Mouse (Mus musculus) testis, adult 2 months (tissue): ENCODE results near the gene Gm10840.

Experiments used
- CTCF ChIP-seq: fragments of 200-500 bp; IDR thresholded peaks from 2 replicates; pipeline ENCODE4 v1.5.1; 2012; ENCODE audit warnings: low read depth, mild to moderate bottlenecking, inconsistent platforms, low read length, moderate library complexity; ENCODE audit not compliant: control insufficient read depth, insufficient read depth, insufficient replicate concordance
- POLR2A ChIP-seq: fragments of 200-500 bp; IDR thresholded peaks from 2 replicates; pipeline ENCODE4 v1.6.1; 2012; ENCODE audit warnings: low read depth, mild to moderate bottlenecking, inconsistent platforms, low read length, moderate library complexity; ENCODE audit not compliant: control insufficient read depth

GRCm38 (mm10) chr11:106176372-106176771 is 15.7 kb downstream of the Gm10840 start:
- no peak for TF ChIP-seq CTCF
- TF ChIP-seq POLR2A = no peak
